Mouse (Mus musculus): ENCODE data around the gene Faxc. TPM values are rescaled to one million over a fixed set of nuclear protein-coding genes. Genes with fewer than 3 reads are reported as not detected.

Gene Faxc
- polyA plus RNA-seq, 1 experiment from 2014 or later: 1.5 TPM

GRCm38 (mm10) chr4:21971949-21972348 lies 40.8 kb downstream of the Faxc start:
- Histone ChIP-seq H3K4me3 (ENCODE audit: low read depth, low read length) (no peak overlapping the region), H3K9ac (ENCODE audit: low read length) (no peak overlapping the region), H3K4me1 (replicated peaks; ENCODE audit: control insufficient read depth, insufficient read depth) (no peaks in the 10 kb centered on the region), H3K9me3 (ENCODE audit: control insufficient read depth, low read length) (no peaks in the 10 kb centered on the region), H3K27ac (replicated peaks) (no peak overlapping the region), H3K36me3 (ENCODE audit: control insufficient read depth, insufficient read depth, low read length) (no peaks in the 10 kb centered on the region), H3K27me3 (ENCODE audit: control insufficient read depth, insufficient read depth, low read length) (no peaks in the 10 kb centered on the region), H3K4me2 (replicated peaks; ENCODE audit: low read depth) (no peak overlapping the region)
- WGBS: 19% methylated on average over 1 of the region's 1 CpGs
- no peak for ATAC-seq (ENCODE audit: low FRiP score, low TSS enrichment)
- no peak for TF ChIP-seq CTCF (IDR thresholded peaks at IDR 0.05; ENCODE audit: low read depth)
- TF ChIP-seq EP300 (optimal IDR thresholded peaks at IDR 0.05): no peak
- no peak for DNase-seq (ENCODE audit: low spot score)

GRCm38 (mm10) chr4:21974126-21974525 lies 43.0 kb downstream of the Faxc start:
- H3K9me3 ChIP-seq (ENCODE audit: control insufficient read depth, low read length): no peaks in the 10 kb centered on the region
- no peak for ATAC-seq (ENCODE audit: low FRiP score, low TSS enrichment)
- H3K27ac ChIP-seq (replicated peaks): no peak overlapping the region
- H3K4me1 ChIP-seq (replicated peaks; ENCODE audit: control insufficient read depth, insufficient read depth): no peaks in the 10 kb centered on the region
- no peaks in the 10 kb centered on the region for H3K36me3 ChIP-seq (ENCODE audit: control insufficient read depth, insufficient read depth, low read length)
- H3K4me3 ChIP-seq (ENCODE audit: low read depth, low read length): no peak overlapping the region
- H3K27me3 ChIP-seq (ENCODE audit: control insufficient read depth, insufficient read depth, low read length): no peaks in the 10 kb centered on the region
- TF ChIP-seq EP300 (optimal IDR thresholded peaks at IDR 0.05): no peak
- TF ChIP-seq CTCF (IDR thresholded peaks at IDR 0.05; ENCODE audit: low read depth): no peak
- DNase-seq (ENCODE audit: low spot score): no peak
- no peak overlapping the region for H3K4me2 ChIP-seq (replicated peaks; ENCODE audit: low read depth)
- no peak overlapping the region for H3K9ac ChIP-seq (ENCODE audit: low read length)
- WGBS: 22% methylated on average over 3 of the region's 3 CpGs

GRCm38 (mm10) chr4:21980471-21980870 lies 49.3 kb downstream of the Faxc start:
- no peak for ATAC-seq (ENCODE audit: low FRiP score, low TSS enrichment)
- DNase-seq (ENCODE audit: low spot score): no peak
- no peaks in the 10 kb centered on the region for H3K4me1 ChIP-seq (replicated peaks; ENCODE audit: control insufficient read depth, insufficient read depth)

GRCm38 (mm10) chr4:21982449-21982848 lies 51.3 kb downstream of the Faxc start:
- Histone ChIP-seq H3K4me2 (replicated peaks; ENCODE audit: low read depth) (no peak overlapping the region), H3K27me3 (ENCODE audit: control insufficient read depth, insufficient read depth, low read length) (no peaks in the 10 kb centered on the region), H3K36me3 (ENCODE audit: control insufficient read depth, insufficient read depth, low read length) (no peaks in the 10 kb centered on the region), H3K27ac (replicated peaks) (no peak overlapping the region), H3K9me3 (ENCODE audit: control insufficient read depth, low read length) (no peaks in the 10 kb centered on the region), H3K9ac (ENCODE audit: low read length) (no peak overlapping the region), H3K4me1 (replicated peaks; ENCODE audit: control insufficient read depth, insufficient read depth) (no peaks in the 10 kb centered on the region), H3K4me3 (ENCODE audit: low read depth, low read length) (no peak overlapping the region)
- DNase-seq (ENCODE audit: low spot score) (no peak), ATAC-seq (ENCODE audit: low FRiP score, low TSS enrichment) (no peak)
- WGBS: 94% methylated on average over 9 of the region's 9 CpGs
- TF ChIP-seq EP300 (optimal IDR thresholded peaks at IDR 0.05): no peak
- no peak for TF ChIP-seq CTCF (IDR thresholded peaks at IDR 0.05; ENCODE audit: low read depth)

More at GRCm38 (mm10) chr4:21980471-21980870, 49.3 kb downstream of the Faxc start:
- WGBS: 66% methylated on average over 4 of the region's 4 CpGs
- H3K9ac ChIP-seq (ENCODE audit: low read length): no peak overlapping the region
- H3K4me2 ChIP-seq (replicated peaks; ENCODE audit: low read depth): no peak overlapping the region
- H3K27ac ChIP-seq (replicated peaks): no peak overlapping the region
- TF ChIP-seq EP300 (optimal IDR thresholded peaks at IDR 0.05): no peak
- TF ChIP-seq CTCF (IDR thresholded peaks at IDR 0.05; ENCODE audit: low read depth): no peak
- H3K27me3 ChIP-seq (ENCODE audit: control insufficient read depth, insufficient read depth, low read length): no peaks in the 10 kb centered on the region
- no peaks in the 10 kb centered on the region for H3K36me3 ChIP-seq (ENCODE audit: control insufficient read depth, insufficient read depth, low read length)
- no peak overlapping the region for H3K4me3 ChIP-seq (ENCODE audit: low read depth, low read length)
- no peaks in the 10 kb centered on the region for H3K9me3 ChIP-seq (ENCODE audit: control insufficient read depth, low read length)

- ATAC-seq (ENCODE audit: low FRiP score, low TSS enrichment) (no peak), DNase-seq (ENCODE audit: low spot score) (no peak)
- H3K4me1 ChIP-seq (replicated peaks; ENCODE audit: control insufficient read depth, insufficient read depth): no peaks in the 10 kb centered on the region
- no peak overlapping the region for H3K9ac ChIP-seq (ENCODE audit: low read length)
- H3K9me3 ChIP-seq (ENCODE audit: control insufficient read depth, low read length): no peaks in the 10 kb centered on the region
- H3K4me2 ChIP-seq (replicated peaks; ENCODE audit: low read depth): no peak overlapping the region
- WGBS: 82% methylated on average over 8 of the region's 8 CpGs
- TF ChIP-seq CTCF (IDR thresholded peaks at IDR 0.05; ENCODE audit: low read depth): no peak
- no peaks in the 10 kb centered on the region for H3K36me3 ChIP-seq (ENCODE audit: control insufficient read depth, insufficient read depth, low read length)
- H3K4me3 ChIP-seq (ENCODE audit: low read depth, low read length): no peak overlapping the region
- H3K27me3 ChIP-seq (ENCODE audit: control insufficient read depth, insufficient read depth, low read length): no peaks in the 10 kb centered on the region
- H3K27ac ChIP-seq (replicated peaks): no peak overlapping the region
These were observed 55.7 kb downstream of the Faxc start for GRCm38 (mm10) chr4:21986857-21987256.

GRCm38 (mm10) chr4:21987460-21987859 lies 56.3 kb downstream of the Faxc start:
- WGBS: 87% methylated on average over 10 of the region's 10 CpGs
- Histone ChIP-seq H3K36me3 (ENCODE audit: control insufficient read depth, insufficient read depth, low read length) (no peaks in the 10 kb centered on the region), H3K27ac (replicated peaks) (no peak overlapping the region), H3K9me3 (ENCODE audit: control insufficient read depth, low read length) (no peaks in the 10 kb centered on the region), H3K4me3 (ENCODE audit: low read depth, low read length) (no peak overlapping the region), H3K9ac (ENCODE audit: low read length) (no peak overlapping the region), H3K27me3 (ENCODE audit: control insufficient read depth, insufficient read depth, low read length) (no peaks in the 10 kb centered on the region), H3K4me1 (replicated peaks; ENCODE audit: control insufficient read depth, insufficient read depth) (no peaks in the 10 kb centered on the region), H3K4me2 (replicated peaks; ENCODE audit: low read depth) (no peak overlapping the region)
- TF ChIP-seq CTCF (IDR thresholded peaks at IDR 0.05; ENCODE audit: low read depth) (no peak), EP300 (optimal IDR thresholded peaks at IDR 0.05) (no peak)
- no peak for ATAC-seq (ENCODE audit: low FRiP score, low TSS enrichment)
- DNase-seq (ENCODE audit: low spot score): no peak

Data from stomach, postnatal 0 days (tissue).